Mouse (Mus musculus) embryo, embryonic 11.5 days (tissue): ENCODE results near the gene Cyp4b1.
"Not testable (repeated sequence)": the region's sequence is repeated elsewhere in the genome, so short reads cannot be mapped to it uniquely, and the experiment has no call there.

ENCODE experiments used
- DNase-seq: peaks from one replicate; pipeline ENCODE4 v3.0.0-alpha.2; 2012; ENCODE audit warnings: low read depth, low spot score

Gene Cyp4b1

GRCm38 (mm10) chr4:115647580-115647979, at the start of gene Cyp4b1:
TSS of gene Cyp4b1 (minus strand) at chr4:115647723.
- no peak for DNase-seq

- DNase-seq = no peak
Observed at GRCm38 (mm10) chr4:115686299-115686698, 38.8 kb upstream of the Cyp4b1 start.

- DNase-seq = no peak
Observed at GRCm38 (mm10) chr4:115659190-115659589, 11.7 kb upstream of the Cyp4b1 start.

GRCm38 (mm10) chr4:115657867-115658249, 10.3 kb upstream of the Cyp4b1 start:
- no peak for DNase-seq

- DNase-seq = peak; percentile 8
Observed at GRCm38 (mm10) chr4:115657104-115657866, 9.8 kb upstream of the Cyp4b1 start.

- not testable (repeated sequence) for DNase-seq
Observed at GRCm38 (mm10) chr4:115656535-115656922, 9.0 kb upstream of the Cyp4b1 start.

GRCm38 (mm10) chr4:115655841-115656534, 8.5 kb upstream of the Cyp4b1 start:
- DNase-seq = not testable (repeated sequence)

- no peak for DNase-seq
Observed at GRCm38 (mm10) chr4:115650866-115651265, 3.3 kb upstream of the Cyp4b1 start.

- DNase-seq = no peak
Observed at GRCm38 (mm10) chr4:115649344-115649743, 1.8 kb upstream of the Cyp4b1 start.

- DNase-seq = no peak
Observed at GRCm38 (mm10) chr4:115648752-115649151, 1.2 kb upstream of the Cyp4b1 start.

GRCm38 (mm10) chr4:115645371-115645770, 2.2 kb downstream of the Cyp4b1 start:
- DNase-seq = no peak

GRCm38 (mm10) chr4:115642967-115643754, 4.4 kb downstream of the Cyp4b1 start:
- DNase-seq = no peak

- not testable (repeated sequence) for DNase-seq
Observed at GRCm38 (mm10) chr4:115625560-115625959, 22.0 kb downstream of the Cyp4b1 start.

- DNase-seq = no peak
Observed at GRCm38 (mm10) chr4:115614005-115614404, 33.5 kb downstream of the Cyp4b1 start.

GRCm38 (mm10) chr4:115600611-115601010, 46.9 kb downstream of the Cyp4b1 start, which contains the start of gene Cyp4a32:
TSS of gene Cyp4a32 (plus strand) at chr4:115600969.
- DNase-seq = not testable (repeated sequence)

- DNase-seq = no peak
Observed at GRCm38 (mm10) chr4:115596824-115597336, 50.6 kb downstream of the Cyp4b1 start.

- no peak for DNase-seq
Observed at GRCm38 (mm10) chr4:115596357-115596756, 51.2 kb downstream of the Cyp4b1 start.

GRCm38 (mm10) chr4:115583036-115583435, 64.5 kb downstream of the Cyp4b1 start:
- DNase-seq = no peak

- no peak for DNase-seq
Observed at GRCm38 (mm10) chr4:115575776-115576175, 71.7 kb downstream of the Cyp4b1 start.

GRCm38 (mm10) chr4:115575255-115575654, 72.3 kb downstream of the Cyp4b1 start:
- DNase-seq = no peak
